Mouse (Mus musculus) liver, postnatal 0 days (tissue): ENCODE results near the gene 1700092M07Rik.

Experiments used
- CTCF ChIP-seq: sonication (generic); IDR thresholded peaks from 2 replicates; pipeline ENCODE4 v1.5.1; 2016; ENCODE audit warnings: antibody characterized with exemption, low read depth
- EP300 ChIP-seq: IDR thresholded peaks from 2 replicates; pipeline ENCODE4 v1.6.1; 2016; ENCODE audit warnings: antibody characterized with exemption, low read depth, mild to moderate bottlenecking

GRCm38 (mm10) chr19:8788521-8788920 is 48.0 kb downstream of the 1700092M07Rik start:
- no peak for TF ChIP-seq CTCF
- no peak for TF ChIP-seq EP300
